Mouse (Mus musculus): Measurements from ENCODE around the gene Psmd12. TPM values are rescaled to one million over a fixed set of nuclear protein-coding genes. Genes with fewer than 3 reads are reported as not detected.
A peak's percentile ranks its signal among the peaks of the same experiment; 100 is the strongest.
"Not testable (repeated sequence)": the region's sequence is repeated elsewhere in the genome, so short reads cannot be mapped to it uniquely, and the experiment has no call there.

Gene Psmd12
- total RNA-seq, 2 experiments from 2014 or later = 81.7 to 84.0 TPM

- intact Hi-C loops (cut with DNase I) = no loop called here
- DNase-seq = no peak
Observed at GRCm38 (mm10) chr11:107502801-107503200, 23.5 kb downstream of the Psmd12 start.

- DNase-seq; intact Hi-C loops (cut with DNase I): not testable (repeated sequence)
Observed at GRCm38 (mm10) chr11:107504364-107504763, 25.1 kb downstream of the Psmd12 start.

GRCm38 (mm10) chr11:107506260-107506659 is 27.0 kb downstream of the Psmd12 start:
- DNase-seq = peak in 1 of 2 experiments; percentile 21
- intact Hi-C loops (cut with DNase I) = no loop called here

GRCm38 (mm10) chr11:107509631-107510338 is 30.5 kb downstream of the Psmd12 start:
- DNase-seq = peak in 1 of 2 experiments; percentile 13
- intact Hi-C loops (cut with DNase I) = no loop called here

- intact Hi-C loops (cut with DNase I) = no loop called here
- DNase-seq = peak; percentile 17 to 21
Observed at GRCm38 (mm10) chr11:107510362-107511269, 31.3 kb downstream of the Psmd12 start.

GRCm38 (mm10) chr11:107511954-107512353 is 32.7 kb downstream of the Psmd12 start:
- peak; percentile 69 to 78 for DNase-seq
- intact Hi-C loops (cut with DNase I) = loop anchor here (2.0 kb wide), 2 partner anchors 35 to 341 kb away; partner anchors contain the start of gene Helz

- DNase-seq = peak; percentile 9 to 18
- intact Hi-C loops (cut with DNase I) = loop anchor here (2.0 kb wide), 2 partner anchors 34 to 340 kb away; partner anchors contain the start of gene Helz
Observed at GRCm38 (mm10) chr11:107513047-107513446, 33.8 kb downstream of the Psmd12 start.

GRCm38 (mm10) chr11:107516387-107516786 is 37.1 kb downstream of the Psmd12 start:
- intact Hi-C loops (cut with DNase I) = no loop called here
- no peak for DNase-seq

- DNase-seq = no peak
- intact Hi-C loops (cut with DNase I) = no loop called here
Observed at GRCm38 (mm10) chr11:107518645-107519429, 39.6 kb downstream of the Psmd12 start.

- DNase-seq = no peak
- intact Hi-C loops (cut with DNase I) = no loop called here
Observed at GRCm38 (mm10) chr11:107521153-107521552, 41.9 kb downstream of the Psmd12 start.

GRCm38 (mm10) chr11:107524966-107525365 is 45.7 kb downstream of the Psmd12 start:
- intact Hi-C loops (cut with DNase I) = no loop called here
- no peak for DNase-seq

GRCm38 (mm10) chr11:107527632-107528031 is 48.3 kb downstream of the Psmd12 start:
- no peak for DNase-seq
- intact Hi-C loops (cut with DNase I) = no loop called here

GRCm38 (mm10) chr11:107529320-107529719 is 50.0 kb downstream of the Psmd12 start:
- intact Hi-C loops (cut with DNase I) = no loop called here
- DNase-seq = peak; percentile 33 to 45

- intact Hi-C loops (cut with DNase I) = no loop called here
Observed at GRCm38 (mm10) chr11:107531445-107531844, 52.2 kb downstream of the Psmd12 start.

GRCm38 (mm10) chr11:107532271-107532670 is 53.0 kb downstream of the Psmd12 start:
- intact Hi-C loops (cut with DNase I) = no loop called here
- DNase-seq = no peak

More at GRCm38 (mm10) chr11:107531445-107531844, 52.2 kb downstream of the Psmd12 start:
- DNase-seq = no peak

GRCm38 (mm10) chr11:107538994-107539393 is 59.7 kb downstream of the Psmd12 start:
- no peak for DNase-seq
- intact Hi-C loops (cut with DNase I) = no loop called here

GRCm38 (mm10) chr11:107540339-107540738 is 61.1 kb downstream of the Psmd12 start:
- intact Hi-C loops (cut with DNase I) = no loop called here
- DNase-seq = no peak

GRCm38 (mm10) chr11:107545747-107546476 is 66.6 kb downstream of the Psmd12 start:
- intact Hi-C loops (cut with DNase I) = loop anchor here (2.0 kb wide), 1 partner anchor 33 kb away; no protein-coding TSS in a partner anchor
- no peak for DNase-seq

GRCm38 (mm10) chr11:107546667-107547301 is 67.5 kb downstream of the Psmd12 start:
- intact Hi-C loops (cut with DNase I) = loop anchor here (2.0 kb wide), 1 partner anchor 34 kb away; no protein-coding TSS in a partner anchor
- DNase-seq = peak; percentile 16 to 28

Data from heart, postnatal 14 days (tissue).